Mouse (Mus musculus) hindbrain, embryonic 10.5 days (tissue): ENCODE results near the gene Mios. TPM values are rescaled to one million over a fixed set of nuclear protein-coding genes. Genes with fewer than 3 reads are reported as not detected.
A peak's percentile ranks its signal among the peaks of the same experiment; 100 is the strongest.

Experiments used
- DNase-seq: peaks from one replicate; pipeline ENCODE4 v3.0.0-alpha.2; 2017; ENCODE audit warnings: low spot score
- H3K27ac ChIP-seq: fragments of 300-500 bp; sonication (generic); 2 replicates; pipeline ENCODE4 v1.5.1; 2016; ENCODE audit warnings: mild to moderate bottlenecking, moderate library complexity
- H3K27me3 ChIP-seq: fragments of 300-500 bp; sonication (generic); 2 replicates; pipeline ENCODE4 v1.6.1; 2016; ENCODE audit warnings: mild to moderate bottlenecking; ENCODE audit not compliant: poor library complexity, insufficient read depth, severe bottlenecking
- H3K36me3 ChIP-seq: fragments of 300-500 bp; sonication (generic); 2 replicates; pipeline ENCODE4 v1.6.1; 2016; ENCODE audit warnings: mild to moderate bottlenecking, moderate library complexity
- H3K4me1 ChIP-seq: fragments of 300-500 bp; sonication (generic); replicated peaks from 2 replicates; pipeline ENCODE4 v1.6.1; 2016; ENCODE audit warnings: mild to moderate bottlenecking
- H3K4me3 ChIP-seq: fragments of 300-500 bp; sonication (generic); 2 replicates; pipeline ENCODE4 v1.5.1; 2016; ENCODE audit warnings: mild to moderate bottlenecking, moderate library complexity
- H3K9me3 ChIP-seq: fragments of 300-500 bp; sonication (generic); 2 replicates; pipeline ENCODE4 v1.6.1; 2016; ENCODE audit warnings: mild to moderate bottlenecking, moderate library complexity
- whole genome bisulfite sequencing: fragments of 180-500 bp; shearing (Covaris S2); methylation state at CpG from one replicate; pipeline ENCODE4 v1.1.7; 2016; 5-methylcytosine and 5-hydroxymethylcytosine counted together
- polyA plus RNA-seq: library from polyadenylated mRNA; unstranded; fragments of >200 nt; fragmentation: Nextera tagmentation; extraction: Ambion mirVana; gene quantifications from 2 replicates; pipeline ENCODE4 v1.2.1, GENCODE M21; 2016

Gene Mios
- polyA plus RNA-seq, result 19.9 and 23.3 TPM in 2 replicates

GRCm38 (mm10) chr6:8209047-8209865, at the start of gene Mios:
Mios (plus strand) TSS chr6:8209222.
- peak within 1 kb of the TSS; percentile 98 for H3K27ac ChIP-seq
- WGBS, result under 1% methylated on average over 90 of the region's 90 CpGs
- H3K4me3 ChIP-seq, result peak within 1 kb of the TSS; percentile 80
- H3K4me1 ChIP-seq, result peaks cover 11% of the 10 kb centered on the region
- H3K9me3 ChIP-seq, result no peaks in the 10 kb centered on the region
- DNase-seq, result peak; percentile 94
- no peaks in the 10 kb centered on the region for H3K27me3 ChIP-seq
- peaks cover 4% of the 10 kb centered on the region; the same call in 1 of the 2 replicates for H3K36me3 ChIP-seq

- Histone ChIP-seq H3K36me3 (no peaks in the 10 kb centered on the region), H3K9me3 (no peaks in the 10 kb centered on the region), H3K4me3 (no peak overlapping the region), H3K4me1 (no peaks in the 10 kb centered on the region), H3K27me3 (no peaks in the 10 kb centered on the region), H3K27ac (no peak overlapping the region)
- no peak for DNase-seq
- 71% methylated on average over 2 of the region's 2 CpGs for WGBS
Measured at GRCm38 (mm10) chr6:8160001-8160400, 49.0 kb upstream of the Mios start.

GRCm38 (mm10) chr6:8164741-8165140, 44.3 kb upstream of the Mios start:
- Histone ChIP-seq H3K27ac (no peak overlapping the region), H3K36me3 (no peaks in the 10 kb centered on the region), H3K9me3 (no peaks in the 10 kb centered on the region), H3K4me1 (no peaks in the 10 kb centered on the region), H3K27me3 (no peaks in the 10 kb centered on the region), H3K4me3 (no peak overlapping the region)
- DNase-seq, result no peak
- WGBS, result 77% methylated on average over 1 of the region's 1 CpGs

GRCm38 (mm10) chr6:8172101-8172500, 36.9 kb upstream of the Mios start:
- WGBS, result 69% methylated on average over 1 of the region's 1 CpGs

GRCm38 (mm10) chr6:8174062-8174461, 35.0 kb upstream of the Mios start:
- 46% methylated on average over 2 of the region's 2 CpGs for WGBS
- Histone ChIP-seq H3K4me3 (no peak overlapping the region), H3K9me3 (no peaks in the 10 kb centered on the region), H3K36me3 (no peaks in the 10 kb centered on the region), H3K27ac (no peak overlapping the region), H3K27me3 (no peaks in the 10 kb centered on the region), H3K4me1 (peaks cover 13% of the 10 kb centered on the region)
- DNase-seq, result no peak

More at GRCm38 (mm10) chr6:8172101-8172500, 36.9 kb upstream of the Mios start:
- no peak for DNase-seq
- Histone ChIP-seq H3K4me3 (no peak overlapping the region), H3K27me3 (no peaks in the 10 kb centered on the region), H3K9me3 (no peaks in the 10 kb centered on the region), H3K36me3 (no peaks in the 10 kb centered on the region), H3K4me1 (no peaks in the 10 kb centered on the region), H3K27ac (no peak overlapping the region)

- H3K27me3 ChIP-seq, result no peaks in the 10 kb centered on the region
- H3K9me3 ChIP-seq, result no peaks in the 10 kb centered on the region
- H3K36me3 ChIP-seq, result no peaks in the 10 kb centered on the region
- DNase-seq, result no peak
- no peak overlapping the region for H3K4me3 ChIP-seq
- no peak overlapping the region for H3K27ac ChIP-seq
- 94% methylated on average over 7 of the region's 7 CpGs for WGBS
- H3K4me1 ChIP-seq, result peaks cover 13% of the 10 kb centered on the region
Measured at GRCm38 (mm10) chr6:8175346-8175745, 33.7 kb upstream of the Mios start.

GRCm38 (mm10) chr6:8176116-8176515, 32.9 kb upstream of the Mios start:
- H3K27me3 ChIP-seq, result no peaks in the 10 kb centered on the region
- H3K4me3 ChIP-seq, result no peak overlapping the region
- 90% methylated on average over 2 of the region's 2 CpGs for WGBS
- H3K9me3 ChIP-seq, result no peaks in the 10 kb centered on the region
- peaks cover 13% of the 10 kb centered on the region for H3K4me1 ChIP-seq
- DNase-seq, result no peak
- H3K36me3 ChIP-seq, result no peaks in the 10 kb centered on the region
- H3K27ac ChIP-seq, result no peak overlapping the region

- H3K27me3 ChIP-seq, result no peaks in the 10 kb centered on the region
- peaks cover 13% of the 10 kb centered on the region for H3K4me1 ChIP-seq
- H3K36me3 ChIP-seq, result no peaks in the 10 kb centered on the region
- H3K4me3 ChIP-seq, result no peak overlapping the region
- H3K9me3 ChIP-seq, result no peaks in the 10 kb centered on the region
- H3K27ac ChIP-seq, result 0 out of 2 replicates have a peak overlapping the region, but pooled peaks have one; percentile 56
- 43% methylated on average over 10 of the region's 10 CpGs for WGBS
- peak; percentile 5 for DNase-seq
Measured at GRCm38 (mm10) chr6:8178397-8178941, 30.6 kb upstream of the Mios start.

- Histone ChIP-seq H3K27me3 (no peaks in the 10 kb centered on the region), H3K9me3 (no peaks in the 10 kb centered on the region), H3K27ac (no peak overlapping the region), H3K4me1 (no peaks in the 10 kb centered on the region), H3K4me3 (no peak overlapping the region), H3K36me3 (no peaks in the 10 kb centered on the region)
- DNase-seq, result no peak
- WGBS, result 90% methylated on average over 3 of the region's 3 CpGs
Measured at GRCm38 (mm10) chr6:8188599-8189233, 20.3 kb upstream of the Mios start.

GRCm38 (mm10) chr6:8189917-8190316, 19.1 kb upstream of the Mios start:
- H3K9me3 ChIP-seq, result no peaks in the 10 kb centered on the region
- no peak for DNase-seq
- H3K27me3 ChIP-seq, result no peaks in the 10 kb centered on the region
- H3K36me3 ChIP-seq, result no peaks in the 10 kb centered on the region
- H3K27ac ChIP-seq, result no peak overlapping the region
- no peaks in the 10 kb centered on the region for H3K4me1 ChIP-seq
- WGBS, result 74% methylated on average over 3 of the region's 3 CpGs
- no peak overlapping the region for H3K4me3 ChIP-seq

- H3K9me3 ChIP-seq, result peaks cover 8% of the 10 kb centered on the region
- no peaks in the 10 kb centered on the region for H3K27me3 ChIP-seq
- no peak within 1 kb of the TSS for H3K4me3 ChIP-seq
- H3K4me1 ChIP-seq, result no peaks in the 10 kb centered on the region
- no peak within 1 kb of the TSS for H3K27ac ChIP-seq
- DNase-seq, result no peak
- H3K36me3 ChIP-seq, result no peaks in the 10 kb centered on the region
Measured at GRCm38 (mm10) chr6:8192517-8192916, 16.5 kb upstream of the Mios start, which contains the start of gene Col28a1. Col28a1 (minus strand) TSS chr6:8192617.

- H3K4me3 ChIP-seq, result peak overlapping the region; percentile 80
- 14% methylated on average over 10 of the region's 10 CpGs for WGBS
Measured at GRCm38 (mm10) chr6:8209866-8210186, 804 bp downstream of the Mios start.

GRCm38 (mm10) chr6:8210661-8211060, 1.6 kb downstream of the Mios start:
- H3K36me3 ChIP-seq, result peaks cover 19% of the 10 kb centered on the region
- 94% methylated on average over 3 of the region's 3 CpGs for WGBS
- DNase-seq, result no peak
- peaks cover 11% of the 10 kb centered on the region for H3K4me1 ChIP-seq
- no peaks in the 10 kb centered on the region for H3K27me3 ChIP-seq
- H3K27ac ChIP-seq, result no peak overlapping the region
- H3K4me3 ChIP-seq, result peak overlapping the region; percentile 80; the same call in 1 of the 2 replicates
- H3K9me3 ChIP-seq, result no peaks in the 10 kb centered on the region

More at GRCm38 (mm10) chr6:8209866-8210186, 804 bp downstream of the Mios start:
- Histone ChIP-seq H3K27ac (peak overlapping the region; percentile 98), H3K4me1 (peaks cover 11% of the 10 kb centered on the region), H3K9me3 (no peaks in the 10 kb centered on the region), H3K27me3 (no peaks in the 10 kb centered on the region), H3K36me3 (peaks cover 10% of the 10 kb centered on the region)
- DNase-seq, result no peak
